Mouse (Mus musculus) cerebellum, postnatal 14 days (tissue): ENCODE results near the gene Taldo1.

ENCODE experiments used
- DNase-seq, 2 experiments: peaks; one replicate each; pipeline ENCODE4 v3.0.0; 2021; ENCODE audit warnings: mixed read lengths in 2 of 2

The Taldo1 gene

DNA sequence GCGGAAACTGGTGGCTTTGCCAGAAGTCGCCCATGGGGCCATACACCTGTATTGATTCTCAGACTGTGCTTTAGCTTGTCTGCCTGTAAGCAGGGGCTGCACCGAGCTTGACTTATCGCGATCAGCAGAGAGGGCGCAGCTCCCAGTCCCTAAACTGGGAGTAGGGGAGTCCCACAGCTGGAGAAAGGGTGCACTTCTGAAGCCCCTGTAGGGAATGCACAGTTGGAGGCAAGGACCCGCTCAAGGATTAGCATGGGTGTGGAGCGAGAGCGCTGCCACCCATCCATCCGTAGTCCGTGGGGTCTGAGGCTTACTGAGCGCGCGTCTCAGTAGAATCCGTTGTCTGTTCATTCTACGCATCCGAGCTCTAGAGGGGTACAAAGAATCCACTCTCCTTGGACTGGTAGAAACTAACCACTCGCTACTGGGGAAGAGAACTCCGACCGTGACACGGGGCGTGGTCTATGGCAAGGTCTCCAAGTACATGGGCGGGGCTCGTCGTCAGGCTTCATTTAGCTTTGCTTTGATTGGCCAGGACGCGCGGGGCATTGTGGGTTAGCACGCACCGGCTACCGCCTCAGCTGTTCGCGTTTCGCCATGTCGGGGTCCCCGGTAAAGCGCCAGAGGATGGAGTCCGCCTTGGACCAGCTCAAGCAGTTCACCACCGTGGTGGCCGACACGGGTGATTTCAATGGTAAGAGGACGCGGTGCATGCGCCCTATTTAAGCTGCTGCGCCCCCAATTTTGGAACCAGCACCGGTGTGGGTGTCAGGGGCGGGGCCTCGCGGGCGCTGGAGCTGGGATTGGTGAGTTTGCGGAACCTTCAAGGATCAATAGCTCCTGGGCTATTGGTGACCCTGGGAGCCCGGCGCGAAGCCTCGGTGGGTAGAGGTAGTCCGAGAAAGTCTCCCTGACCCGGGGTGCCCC, at the start of gene Taldo1:
Taldo1 (plus strand) TSS at position 575 of the 927 bp plus-strand sequence.
- DNase-seq, result peak; percentile 96 to 97

DNA sequence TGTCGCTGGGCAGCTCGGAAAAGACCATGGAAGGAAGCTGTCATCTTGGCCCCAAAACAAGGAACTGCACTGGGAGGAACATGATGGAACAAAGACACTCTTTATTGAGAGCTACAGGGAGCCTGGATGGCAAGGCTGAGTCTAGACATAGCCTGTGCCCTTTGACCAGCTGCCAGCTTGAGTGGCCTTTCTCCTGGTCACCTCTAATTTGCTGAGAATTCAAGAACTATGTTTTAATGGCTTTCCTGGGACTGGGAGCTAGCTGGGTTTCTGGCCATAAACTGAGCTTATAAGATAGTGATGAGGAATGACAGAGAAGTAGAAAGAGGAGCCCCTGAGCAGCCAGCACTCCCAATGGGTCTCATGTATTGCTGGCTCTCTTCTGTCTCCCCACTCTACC, 48.8 kb upstream of the Taldo1 start:
- DNase-seq, result no peak

DNA sequence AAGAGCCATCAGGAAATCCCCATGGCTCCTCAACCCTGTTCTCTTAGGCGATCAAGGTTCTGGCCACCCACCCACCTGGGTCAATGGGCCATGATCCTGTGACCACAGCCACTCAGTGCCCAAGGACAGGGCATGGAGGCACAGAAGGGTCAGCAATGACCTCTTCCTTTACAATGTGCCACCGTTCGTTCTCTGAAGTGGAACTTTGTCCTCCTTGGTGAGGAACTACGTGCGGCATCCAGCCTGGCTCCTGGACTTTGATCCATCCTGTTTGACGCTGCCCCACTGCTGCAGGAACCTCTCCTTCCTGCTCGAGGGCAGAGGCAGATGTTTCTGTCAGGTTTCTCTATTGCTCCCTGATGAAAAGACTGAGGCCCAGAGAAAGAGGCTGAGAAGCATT, 48.3 kb upstream of the Taldo1 start:
- no peak for DNase-seq

DNA sequence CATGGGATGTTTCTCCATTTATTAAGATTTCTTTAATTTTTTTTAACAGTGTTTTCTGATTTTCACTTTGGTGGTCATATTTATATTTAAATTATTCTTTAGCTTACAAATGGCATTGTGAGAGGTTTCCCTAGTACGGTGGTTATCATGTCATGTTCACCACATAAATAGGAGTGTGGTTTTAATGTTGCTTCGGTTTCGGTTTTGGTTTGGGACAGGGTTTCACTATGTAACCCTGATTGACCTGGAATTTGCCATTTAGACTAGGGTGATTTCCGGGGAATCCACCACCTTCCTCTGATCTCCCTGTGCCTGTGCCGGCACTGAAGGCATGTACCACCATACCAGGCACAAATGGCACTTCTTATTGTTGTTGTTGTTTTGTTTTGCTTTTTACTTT, 47.2 kb upstream of the Taldo1 start:
- no peak for DNase-seq

DNA sequence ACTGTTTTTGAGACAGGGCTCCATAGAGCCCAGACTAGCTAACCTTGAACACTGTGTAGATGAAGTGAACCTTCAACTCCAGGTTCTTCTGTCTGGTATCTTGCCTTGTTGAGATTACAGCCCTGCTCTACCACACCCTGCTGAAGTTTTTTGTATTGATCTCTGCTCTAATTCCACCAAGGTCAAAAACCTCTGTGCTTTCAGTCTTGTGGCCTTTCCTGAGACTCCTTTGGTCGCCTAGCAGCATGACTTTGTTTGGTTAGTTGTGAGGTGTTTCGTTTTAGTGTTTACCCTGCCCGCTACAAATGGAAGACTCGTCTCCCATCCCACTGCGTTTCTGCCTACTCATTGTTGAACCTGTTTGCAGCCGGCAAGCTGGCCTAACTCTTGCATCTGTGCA, 40.9 kb upstream of the Taldo1 start:
- no peak for DNase-seq

DNA sequence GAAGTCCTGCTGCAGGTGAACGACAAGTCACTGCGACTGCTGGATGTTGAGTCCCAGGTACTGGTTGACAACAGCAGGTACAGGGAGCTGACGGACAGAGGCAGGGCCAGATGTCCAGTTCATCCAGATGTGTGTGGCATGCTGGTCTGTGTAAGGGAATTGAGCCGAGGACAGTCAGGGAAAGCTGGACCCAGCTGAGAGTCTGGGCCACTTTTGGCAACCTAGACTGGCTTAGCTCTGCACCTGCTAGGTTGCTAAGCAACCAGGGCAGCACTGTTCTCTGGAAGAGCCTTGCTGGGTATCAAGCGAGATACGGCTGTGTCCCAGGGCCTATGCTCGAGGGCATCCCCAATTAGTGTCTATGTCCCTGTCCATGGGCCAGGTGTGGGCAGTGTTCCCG, 36.9 kb upstream of the Taldo1 start:
- peak; percentile 57 to 60 for DNase-seq

DNA sequence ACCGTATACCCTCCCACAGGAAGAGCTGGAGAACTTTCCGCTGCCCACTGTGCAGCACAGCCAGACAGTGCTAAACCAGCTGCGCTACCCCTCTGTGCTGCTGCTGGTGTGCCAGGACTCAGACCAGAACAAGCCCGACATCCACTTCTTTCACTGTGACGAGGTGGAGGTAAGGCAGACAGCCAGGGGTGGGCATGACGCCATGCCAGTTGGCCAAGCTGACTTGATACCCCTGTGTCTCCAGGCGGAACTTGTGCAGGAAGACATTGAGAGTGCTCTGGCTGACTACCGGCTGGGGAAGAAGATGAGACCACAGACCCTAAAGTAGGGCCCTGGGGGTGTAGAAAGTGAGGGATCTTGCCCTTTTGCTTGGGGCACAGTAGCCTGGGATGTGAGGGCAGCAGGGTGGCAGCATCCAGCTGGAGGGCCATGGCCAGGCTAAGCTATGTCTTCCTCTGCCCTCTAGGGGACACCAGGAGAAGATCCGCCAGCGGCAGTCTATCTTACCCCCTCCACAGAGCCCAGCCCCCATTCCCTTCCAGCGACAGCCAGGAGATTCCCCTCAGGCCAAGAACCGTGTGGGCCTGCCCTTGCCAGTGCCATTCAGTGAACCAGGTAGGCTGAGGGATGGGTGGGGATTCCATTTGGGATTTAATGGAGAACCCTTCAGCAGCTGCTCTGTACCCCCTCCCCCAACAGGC, 36.2 kb upstream of the Taldo1 start:
- DNase-seq, result peak; percentile 80 to 86

DNA sequence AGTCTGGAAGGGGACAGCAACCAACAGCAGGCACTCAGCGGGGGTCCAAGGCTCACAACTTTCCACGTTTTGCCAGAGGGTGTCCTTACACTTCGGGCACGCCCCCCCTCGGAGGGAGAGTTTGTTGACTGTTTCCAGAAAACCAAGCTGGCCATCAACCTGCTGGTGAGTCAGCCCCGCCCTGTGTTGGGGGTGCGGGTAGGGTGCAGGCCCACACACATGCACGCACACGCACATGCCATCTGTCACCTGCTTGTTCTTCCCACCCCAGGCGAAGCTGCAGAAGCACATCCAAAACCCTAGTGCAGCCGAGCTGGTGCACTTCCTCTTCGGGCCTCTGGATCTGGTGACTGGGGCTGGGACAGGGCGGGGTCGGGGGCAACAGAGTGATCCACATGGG, 35.0 kb upstream of the Taldo1 start:
- DNase-seq, result peak; percentile 47 to 69

DNA sequence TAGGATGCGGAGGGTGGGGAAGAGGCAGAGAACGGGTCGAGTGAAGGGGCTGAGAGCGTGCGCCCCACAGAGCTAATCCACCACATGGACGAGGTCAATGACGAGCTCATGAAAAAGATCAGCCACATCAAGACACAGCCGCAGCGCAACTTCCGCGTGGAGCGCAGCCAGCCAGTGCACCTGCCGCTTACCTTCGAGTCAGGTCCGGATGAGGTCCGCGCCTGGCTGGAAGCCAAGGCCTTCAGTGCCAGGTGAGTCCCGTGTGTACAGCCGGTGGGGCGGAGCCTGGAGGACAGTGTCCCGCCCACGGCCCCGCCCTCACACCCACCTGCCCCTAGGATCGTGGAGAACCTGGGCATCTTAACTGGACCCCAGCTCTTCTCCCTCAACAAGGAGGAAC, 30.5 kb upstream of the Taldo1 start:
- peak; percentile 84 to 89 for DNase-seq

DNA sequence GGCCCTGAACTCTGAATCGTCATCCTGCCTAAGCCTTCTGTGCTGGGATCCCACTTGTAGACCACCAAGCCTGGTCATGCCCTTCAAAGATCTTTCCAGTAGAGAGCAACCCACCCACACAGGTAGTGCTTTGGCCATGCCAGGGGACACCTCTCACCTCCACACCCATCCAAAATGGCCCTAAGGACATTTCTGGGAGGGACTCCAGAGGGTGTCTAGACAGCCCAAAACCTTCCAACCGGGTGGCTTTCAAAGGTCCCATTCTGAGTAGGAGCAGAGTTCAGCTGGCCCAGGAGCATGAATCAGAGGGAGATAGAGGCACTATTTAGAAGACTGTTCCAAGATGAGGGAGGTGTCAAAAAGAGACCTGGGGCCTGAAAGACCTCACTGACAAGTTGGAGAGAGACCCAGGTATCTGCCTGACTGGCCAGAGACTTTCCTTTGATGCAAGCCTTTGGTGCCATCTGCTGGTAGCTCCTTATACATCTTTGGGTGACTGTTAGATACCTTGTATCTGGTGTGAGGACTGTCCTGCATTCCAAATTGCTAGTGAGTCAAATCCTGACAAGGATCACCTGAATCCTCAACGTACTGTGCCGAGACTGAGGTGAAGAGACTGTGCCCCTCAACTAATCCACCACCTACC, 28.8 kb upstream of the Taldo1 start:
- DNase-seq, result peak; percentile 93

DNA sequence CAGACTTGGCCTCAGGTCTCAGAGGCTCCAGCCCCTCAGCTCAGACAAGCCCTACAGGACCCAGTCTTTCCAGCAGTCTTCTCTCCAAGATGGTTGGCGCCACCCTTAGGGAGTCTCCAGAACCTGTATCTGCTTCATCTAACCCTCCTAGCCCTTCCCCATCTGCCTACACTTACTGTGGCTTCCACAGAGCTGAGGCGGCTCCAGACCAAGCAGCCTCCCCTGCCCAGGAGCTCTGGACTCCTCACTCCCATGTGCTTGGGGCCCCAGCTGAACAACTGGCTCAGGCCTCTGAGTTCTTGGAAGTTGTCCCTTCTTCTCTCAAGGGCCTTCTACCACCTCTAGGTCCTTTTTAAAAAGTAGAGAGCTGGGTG, 28.3 kb upstream of the Taldo1 start:
- no peak for DNase-seq

DNA sequence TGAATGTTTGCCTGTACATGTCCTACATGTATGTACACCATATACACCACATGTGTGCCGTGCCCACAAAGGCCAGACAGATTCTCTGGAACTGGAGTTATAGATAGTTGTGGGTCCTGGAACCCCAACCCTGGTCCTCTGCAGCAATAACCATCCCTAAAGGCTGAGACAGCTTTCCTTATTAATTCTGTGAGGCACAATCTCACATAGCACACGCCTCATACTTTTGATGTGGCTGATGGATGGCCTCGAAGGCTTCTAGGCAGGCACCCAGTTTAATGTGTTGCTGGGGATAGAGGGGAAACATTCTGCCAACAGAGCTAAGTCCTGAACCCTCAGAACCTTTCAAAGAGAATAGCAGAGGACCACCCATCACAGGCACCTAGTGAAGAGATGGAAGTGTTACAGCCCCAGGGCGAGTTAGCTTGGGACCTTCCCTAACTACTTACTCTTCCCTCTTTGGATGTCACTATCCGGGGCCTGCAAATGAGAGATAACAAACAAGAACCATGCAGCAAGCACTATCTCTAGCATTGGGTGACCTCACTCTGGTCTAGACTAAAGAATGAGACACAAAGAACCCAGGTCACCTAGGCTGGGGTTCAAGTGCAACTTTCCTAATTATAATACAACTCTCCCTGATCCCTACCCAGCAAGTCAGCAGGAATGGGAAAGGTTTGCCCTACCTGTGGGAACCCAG, 27.5 kb upstream of the Taldo1 start:
- no peak for DNase-seq

DNA sequence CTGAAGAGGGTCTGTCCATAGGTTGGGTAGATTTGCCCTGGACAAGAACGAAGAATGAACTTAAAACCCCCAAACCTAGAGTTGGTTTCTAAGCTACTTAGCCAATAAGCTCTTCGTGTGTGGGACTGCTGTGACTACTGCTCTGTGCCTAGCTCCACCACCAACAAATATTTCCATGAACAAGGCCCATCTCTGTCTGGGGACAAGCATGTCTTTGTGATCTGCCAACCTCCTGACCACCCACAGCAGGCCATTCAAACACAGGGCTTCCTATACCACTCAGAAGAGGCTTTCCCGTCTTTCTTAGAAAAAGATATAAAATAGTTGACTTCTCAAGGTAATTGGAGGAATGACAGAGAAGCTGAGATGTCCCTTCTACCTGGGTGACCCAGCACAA, 27.0 kb upstream of the Taldo1 start:
- no peak for DNase-seq

DNA sequence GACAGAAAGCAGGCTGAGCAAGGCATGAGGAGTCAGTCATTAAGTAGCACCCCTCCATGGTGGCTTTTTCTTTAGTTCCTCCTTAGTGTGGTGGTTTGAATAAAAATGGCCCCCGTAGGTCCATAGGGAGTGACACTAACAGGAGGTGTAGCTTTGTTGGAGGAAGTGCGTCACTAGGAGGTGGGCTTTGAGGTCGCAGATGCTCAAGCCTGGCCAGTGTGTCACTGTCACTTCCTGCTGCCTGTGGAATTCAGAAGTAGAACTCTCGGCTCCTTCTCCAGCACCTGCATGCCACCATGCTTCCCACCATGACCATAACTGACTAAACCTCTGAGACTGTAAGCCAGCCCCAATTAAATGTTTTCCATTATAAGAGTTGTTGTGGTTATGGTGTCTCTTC, 24.6 kb upstream of the Taldo1 start:
- DNase-seq, result no peak

DNA sequence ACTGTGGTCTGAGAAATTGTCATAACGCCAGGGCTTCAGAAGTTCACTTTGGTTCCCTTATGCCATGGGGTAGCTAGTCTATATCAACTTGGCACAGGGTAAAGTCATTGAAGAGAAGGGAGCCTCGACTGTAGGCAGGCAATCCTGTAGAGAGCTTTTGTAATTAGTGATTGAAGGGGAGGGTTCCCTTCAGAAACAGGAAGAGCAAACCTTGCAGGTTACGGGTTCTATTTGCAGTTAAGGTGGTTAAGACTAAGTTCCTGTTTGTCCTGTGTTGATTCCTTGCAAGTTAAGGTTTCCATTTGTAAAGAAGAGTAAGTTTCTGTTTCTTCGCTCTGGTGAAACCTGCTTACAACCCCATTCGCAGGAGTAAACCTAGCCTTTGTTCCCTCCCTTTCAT, 22.1 kb upstream of the Taldo1 start:
- DNase-seq, result no peak

DNA sequence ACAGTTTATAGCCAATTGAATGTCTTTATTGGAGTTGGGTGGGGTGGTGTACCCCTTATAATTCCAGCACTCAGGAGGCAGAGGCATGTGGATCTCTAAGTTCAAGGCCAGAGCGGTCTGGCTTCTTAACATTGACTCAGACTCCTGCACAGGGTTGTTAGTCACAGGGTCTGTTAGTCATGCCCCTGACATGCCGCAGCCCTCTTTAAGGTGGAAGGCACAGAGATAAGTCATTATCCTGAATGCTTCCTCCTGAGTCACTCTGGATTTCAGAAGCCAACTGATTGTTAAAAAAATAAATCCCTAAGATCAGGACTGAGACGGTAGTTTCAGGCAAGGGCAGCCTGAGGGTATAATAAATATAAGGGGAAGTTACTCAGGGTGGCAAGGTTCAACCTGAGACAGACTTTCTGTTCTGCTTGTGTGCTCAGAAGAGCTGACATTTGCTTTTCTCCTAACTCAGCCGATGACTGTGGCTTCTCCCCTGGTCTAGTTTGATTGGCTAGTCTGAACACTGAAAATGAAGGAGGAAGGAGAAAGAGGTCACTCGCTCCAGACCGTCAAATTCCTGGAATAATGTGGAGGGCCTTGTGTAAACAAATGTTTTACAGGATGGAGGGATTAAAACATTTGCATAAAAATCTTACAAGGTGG, 19.9 kb upstream of the Taldo1 start:
- no peak for DNase-seq

DNA sequence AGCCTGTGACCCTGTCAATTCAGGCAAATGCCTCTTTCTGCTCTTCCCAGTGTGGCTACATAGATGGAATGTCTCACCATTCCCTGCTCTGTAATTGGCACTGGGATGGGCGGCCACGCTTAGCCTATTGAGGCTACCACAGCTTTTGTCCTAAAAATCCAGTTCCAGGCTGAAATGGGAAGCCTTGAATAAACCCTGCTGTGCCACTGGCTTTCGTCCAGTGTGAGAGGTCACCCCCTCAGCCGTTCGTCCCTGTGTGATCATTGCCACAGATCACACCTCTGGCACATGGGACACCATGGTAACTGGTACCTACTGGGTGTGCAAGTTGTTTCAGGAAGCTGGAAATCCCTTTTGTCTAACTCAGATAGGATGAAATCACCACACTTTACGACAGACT, 18.4 kb upstream of the Taldo1 start:
- DNase-seq, result peak in 1 of 2 experiments; percentile 50

DNA sequence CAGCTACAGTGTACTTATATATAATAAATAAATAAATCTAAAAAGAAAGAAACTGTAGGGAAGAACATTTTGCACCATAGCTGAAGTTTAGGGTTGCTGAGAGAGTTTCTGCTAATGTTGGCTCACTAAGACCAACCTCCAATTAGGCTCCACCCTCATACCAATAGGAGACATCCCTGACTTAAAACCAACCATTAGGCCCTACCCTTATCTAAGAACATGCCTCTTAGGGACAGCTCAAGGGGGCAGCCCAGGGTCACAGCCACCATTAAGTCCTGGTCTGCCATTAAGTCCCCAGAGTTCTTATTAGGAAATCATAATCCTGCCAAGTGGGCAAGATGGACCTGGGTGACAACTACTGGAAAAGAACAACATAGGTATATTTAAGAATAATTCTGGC, 17.6 kb upstream of the Taldo1 start:
- no peak for DNase-seq

DNA sequence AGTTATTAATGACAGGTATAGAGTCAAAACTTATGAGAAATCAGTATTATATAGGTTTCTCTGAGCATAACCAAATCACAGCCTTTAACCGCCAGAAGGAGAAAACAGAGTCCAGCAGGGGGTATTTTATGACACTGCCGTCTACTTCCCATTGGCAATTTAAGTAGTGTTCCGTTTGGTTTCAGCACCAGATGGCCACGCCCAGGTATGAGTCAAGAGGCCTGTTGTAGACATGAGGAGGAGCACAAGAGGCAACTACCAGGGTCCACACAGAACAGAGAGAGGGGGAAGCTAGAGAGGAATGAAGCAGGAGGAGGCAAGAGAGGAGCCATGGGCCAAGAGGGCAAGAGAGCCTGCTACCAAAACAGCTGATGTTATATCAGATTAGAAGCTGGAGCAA, 12.4 kb upstream of the Taldo1 start:
- no peak for DNase-seq

DNA sequence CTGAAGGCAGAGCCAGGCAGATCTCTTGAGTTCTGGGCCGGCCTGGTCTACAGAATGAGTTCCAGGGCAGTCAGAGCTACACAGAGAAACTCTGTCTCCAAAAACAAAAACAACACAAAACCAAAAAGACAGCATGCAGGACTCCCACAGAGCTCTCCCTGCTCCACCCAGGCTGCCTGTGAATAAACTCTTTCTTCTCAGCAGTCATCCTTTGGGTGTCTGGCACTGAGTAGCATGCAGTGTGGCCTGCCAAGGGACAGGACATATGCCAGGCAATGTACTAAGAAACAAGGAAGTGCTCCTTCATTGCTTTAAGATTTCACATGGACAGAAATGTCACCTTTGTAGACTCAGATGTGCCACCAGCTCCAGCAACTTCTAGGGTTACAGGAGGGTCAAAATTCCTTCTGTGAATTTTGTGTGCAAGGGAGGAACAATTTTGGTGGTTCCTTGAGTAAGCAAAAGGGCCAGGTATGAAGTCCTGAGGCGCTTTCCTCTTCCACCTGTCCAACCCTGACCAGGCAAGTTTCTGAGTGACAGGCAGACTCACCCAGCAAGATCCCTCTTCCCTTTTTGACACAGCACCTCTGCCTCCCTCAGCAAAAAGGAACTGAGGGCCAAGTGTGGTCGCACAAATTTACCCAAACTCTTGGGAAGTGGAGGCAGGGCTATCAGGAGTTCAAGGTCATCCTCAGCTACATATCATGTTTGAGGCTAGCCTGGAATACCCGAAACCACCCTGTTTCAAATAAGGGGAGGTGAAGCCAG, 10.7 kb upstream of the Taldo1 start:
- no peak for DNase-seq

DNA sequence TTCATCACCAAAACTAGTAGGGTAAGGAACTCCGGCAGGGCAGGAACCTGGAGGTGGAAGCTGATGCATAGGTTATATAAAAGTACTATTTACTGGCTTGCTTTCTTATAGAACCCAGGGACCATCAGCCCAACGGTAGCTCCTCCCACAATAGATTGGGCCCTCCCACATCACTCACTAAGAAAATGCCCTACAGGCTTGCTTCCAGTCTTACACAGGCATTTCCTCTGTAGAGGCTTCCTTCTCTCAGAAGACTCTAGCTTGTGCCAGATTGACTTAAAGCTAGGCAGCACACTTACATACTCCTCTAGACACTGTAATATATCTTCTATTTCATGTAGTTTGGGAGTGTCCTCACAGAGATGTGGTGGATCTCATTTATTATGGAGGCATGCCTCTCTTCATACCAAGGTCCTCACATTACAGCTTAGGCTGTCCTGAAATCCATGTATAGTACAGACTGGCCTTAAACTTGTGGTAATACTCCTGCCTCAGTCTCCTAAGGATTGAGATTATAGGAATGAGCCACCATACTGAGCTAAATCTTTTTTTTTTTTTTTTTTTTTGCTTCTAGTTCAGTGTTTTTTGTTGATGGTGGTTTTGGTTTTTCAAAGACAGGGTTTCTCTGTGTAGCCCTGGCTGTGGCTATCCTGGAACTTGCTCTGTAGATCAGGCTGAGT, 4.1 kb upstream of the Taldo1 start:
- no peak for DNase-seq
